Mouse (Mus musculus) heart, adult 2 months (tissue): ENCODE measurements around the gene Klk1.

Experiments
- CTCF ChIP-seq: fragments of 200-600 bp; IDR thresholded peaks from 2 replicates; pipeline ENCODE4 v1.8.1; 2022; ENCODE audit warnings: antibody characterized with exemption, mild to moderate bottlenecking, moderate library complexity
- POLR2A ChIP-seq: fragments of 200-500 bp; IDR thresholded peaks from 2 replicates; pipeline ENCODE4 v1.6.1; 2011; ENCODE audit warnings: mild to moderate bottlenecking, low read depth, low read length, control low read depth; ENCODE audit not compliant: insufficient read depth

GRCm38 (mm10) chr7:44268117-44268516 lies 43.0 kb downstream of the Klk1 start:
- no peak for TF ChIP-seq POLR2A
- TF ChIP-seq CTCF: no peak
